In genomic region chr9:31009334-31009733, GRCm38 (mm10) we compare ENCODE assay signal across 26 mouse cellular contexts. TPM values are rescaled to one million over a fixed set of nuclear protein-coding genes. Genes with fewer than 3 reads are reported as not detected.
A peak's percentile ranks its signal among the peaks of the same experiment; 100 is the strongest.
DNase-seq lines count a peak whose midpoint lies in the region; ATAC-seq and TF ChIP-seq lines count a peak whose summit lies in the region.
"Had no signal": no experiment of that assay in that cellular context is flagged by ENCODE, and none has a peak within 500 bp of the region (broad histone marks: within the 10 kb centered on the region; RNA-seq: fewer than 3 reads in every experiment).

No protein-coding gene starts in this region.

- no peaks in the 10 kb centered on the region for H3K27me3 ChIP-seq in midbrain, embryonic 11.5 days (ENCODE audit: control insufficient read depth, insufficient read depth, low read length)
- H3K27me3 ChIP-seq: embryonic facial prominence, embryonic 13.5 days; heart, embryonic 15.5 days; hindbrain, embryonic 12.5 days; intestine, embryonic 15.5 days; limb, embryonic 13.5 days; midbrain, embryonic 12.5 days; neural tube, embryonic 13.5 days had no signal

- TF ChIP-seq POLR2A in bone marrow macrophage, adult 2 months (IDR thresholded peaks at IDR 0.05; ENCODE audit: borderline replicate concordance, low read depth, low read length), result no peak

- no peak overlapping the region; the same call in 1 of the 2 replicates for H3K9ac ChIP-seq in ES-E14 (ENCODE audit: insufficient read depth, low read depth, low read length, poor library complexity, severe bottlenecking)
- no peak overlapping the region for H3K9ac ChIP-seq in midbrain, embryonic 11.5 days (ENCODE audit: low read length)
- H3K9ac ChIP-seq: embryonic facial prominence, embryonic 13.5 days; heart, embryonic 15.5 days; hindbrain, embryonic 12.5 days; intestine, embryonic 15.5 days; limb, embryonic 13.5 days; midbrain, embryonic 12.5 days; neural tube, embryonic 13.5 days had no signal

- H3K9me3 ChIP-seq in ES-E14 (ENCODE audit: control insufficient read depth, insufficient read depth, low read depth, low read length), result no peaks in the 10 kb centered on the region
- no peaks in the 10 kb centered on the region for H3K9me3 ChIP-seq in midbrain, embryonic 11.5 days (ENCODE audit: control insufficient read depth, low read length)
- H3K9me3 ChIP-seq: embryonic facial prominence, embryonic 13.5 days; heart, embryonic 10.5 days; heart, embryonic 15.5 days; hindbrain, embryonic 12.5 days; intestine, embryonic 15.5 days; limb, embryonic 13.5 days; midbrain, embryonic 12.5 days; neural tube, embryonic 13.5 days had no signal

- no peak for TF ChIP-seq CTCF in bone marrow macrophage, adult 2 months (IDR thresholded peaks at IDR 0.05; ENCODE audit: low read depth, low read length)
- no peak for TF ChIP-seq CTCF in layer of hippocampus, adult 2 months (conservative IDR thresholded peaks at IDR 0.05)

- in situ Hi-C loops in ES-E14 (cut with MboI; ENCODE audit: low sequenced_read_pairs in 2 of 2, unreplicated experiment in 2 of 2), result no loop called here

- 91% methylated on average over 2 of the region's 2 CpGs for WGBS in midbrain, embryonic 11.5 days

- H3K4me1 ChIP-seq in ES-E14 (ENCODE audit: control insufficient read depth in 2 of 2, insufficient read depth in 2 of 2, low read length in 2 of 2, poor library complexity in 1 of 2), result peaks cover 8 to 16% of the 10 kb centered on the region in 2 experiments
- H3K4me1 ChIP-seq in bone marrow macrophage, adult 2 months (ENCODE audit: control insufficient read depth, insufficient read depth, low read length), result peaks cover 11% of the 10 kb centered on the region
- H3K4me1 ChIP-seq in midbrain, embryonic 11.5 days (ENCODE audit: control insufficient read depth, insufficient read depth, low read length), result no peaks in the 10 kb centered on the region
- H3K4me1 ChIP-seq: hindbrain, embryonic 12.5 days; midbrain, embryonic 12.5 days; neural tube, embryonic 13.5 days had no signal

- no peaks in the 10 kb centered on the region for H3K36me3 ChIP-seq in ES-E14 (ENCODE audit: control insufficient read depth, insufficient read depth, low read length, poor library complexity, severe bottlenecking)
- no peaks in the 10 kb centered on the region for H3K36me3 ChIP-seq in midbrain, embryonic 11.5 days (ENCODE audit: control insufficient read depth, insufficient read depth, low read length)
- H3K36me3 ChIP-seq: embryonic facial prominence, embryonic 13.5 days; heart, embryonic 10.5 days; heart, embryonic 15.5 days; hindbrain, embryonic 12.5 days; intestine, embryonic 15.5 days; limb, embryonic 13.5 days; midbrain, embryonic 12.5 days; neural tube, embryonic 13.5 days had no signal

- ATAC-seq in megakaryocyte progenitor cell, adult 5-6 weeks (replicated peaks; ENCODE audit: poor library complexity), result peak; percentile 68; the same call in 1 of the 2 replicates
- ATAC-seq in midbrain, embryonic 11.5 days (ENCODE audit: low FRiP score), result no peak
- ATAC-seq: forebrain, embryonic 16.5 days; hindbrain, postnatal 0 days; intestine, embryonic 15.5 days had no signal

- no peak overlapping the region for H3K4me2 ChIP-seq in midbrain, embryonic 11.5 days
- H3K4me2 ChIP-seq: embryonic facial prominence, embryonic 13.5 days; heart, embryonic 15.5 days; hindbrain, embryonic 12.5 days; intestine, embryonic 15.5 days; limb, embryonic 13.5 days; liver, embryonic 11.5 days; midbrain, embryonic 12.5 days; neural tube, embryonic 13.5 days had no signal

- peak; percentile 10 for DNase-seq in lung, postnatal 36 days
- DNase-seq in lung, postnatal 14 days, result no peak
- DNase-seq in ES-E14 (ENCODE audit: low read depth, low spot score), result no peak
- no peak for DNase-seq in kidney, adult 9 months
- DNase-seq in layer of hippocampus, adult 2 months (ENCODE audit: low spot score in 2 of 2), result no peak
- no peak for DNase-seq in midbrain, embryonic 11.5 days (ENCODE audit: low spot score, missing footprints)
- DNase-seq: cerebellum, adult 9-11 months; kidney, adult 2 months; kidney, postnatal 14 days; right cerebral cortex, postnatal 4 days; thymus, postnatal 4 days had no signal

- peak overlapping the region in 1 of 2 experiments; percentile 4; a peak in 1 of 4 replicates for H3K4me3 ChIP-seq in ES-E14 (ENCODE audit: insufficient read depth in 1 of 2, low read depth in 1 of 2, low read length in 2 of 2, poor library complexity in 1 of 2, severe bottlenecking in 1 of 2)
- H3K4me3 ChIP-seq in bone marrow macrophage, adult 2 months (ENCODE audit: insufficient read depth, low read length), result no peak overlapping the region
- H3K4me3 ChIP-seq in layer of hippocampus, adult 2 months, result no peak overlapping the region
- no peak overlapping the region for H3K4me3 ChIP-seq in midbrain, embryonic 11.5 days (ENCODE audit: low read depth, low read length)
- H3K4me3 ChIP-seq: embryonic facial prominence, embryonic 13.5 days; erythroblast, embryonic 14.5 days; heart, embryonic 10.5 days; heart, embryonic 15.5 days; hindbrain, embryonic 12.5 days; intestine, embryonic 15.5 days; left cerebral cortex, adult 2 months; limb, embryonic 13.5 days; midbrain, embryonic 12.5 days; neural tube, embryonic 13.5 days had no signal

- H3K27ac ChIP-seq in ES-E14 (ENCODE audit: insufficient read depth, low read depth, low read length, poor library complexity, severe bottlenecking), result peak overlapping the region; percentile 74; the same call in 1 of the 2 replicates
- H3K27ac ChIP-seq in bone marrow macrophage, adult 2 months (ENCODE audit: insufficient read depth, low read depth, low read length), result peak overlapping the region; percentile 36; the same call in 1 of the 2 replicates
- H3K27ac ChIP-seq in layer of hippocampus, adult 2 months, result no peak overlapping the region
- H3K27ac ChIP-seq in midbrain, embryonic 11.5 days (ENCODE audit: low read depth, low read length), result no peak overlapping the region
- H3K27ac ChIP-seq: embryonic facial prominence, embryonic 13.5 days; heart, embryonic 10.5 days; heart, embryonic 15.5 days; hindbrain, embryonic 12.5 days; hindbrain, postnatal 0 days; intestine, embryonic 15.5 days; left cerebral cortex, adult 2 months; limb, embryonic 13.5 days; midbrain, embryonic 12.5 days; neural tube, embryonic 13.5 days had no signal

TF ChIP-seq in ES-E14, 5 proteins besides CTCF, POLR2A, EP300 and RAD21:
- TF ChIP-seq HCFC1 (IDR thresholded peaks at IDR 0.05; ENCODE audit: borderline replicate concordance, insufficient read depth, low read length), result no peak
- TF ChIP-seq ZNF384 (IDR thresholded peaks at IDR 0.05; ENCODE audit: low read depth, low read length), result no peak
- TF ChIP-seq ZC3H11A (IDR thresholded peaks at IDR 0.05; ENCODE audit: borderline replicate concordance, low read depth, low read length), result no peak
- TF ChIP-seq MAFK (IDR thresholded peaks at IDR 0.05; ENCODE audit: insufficient read depth, low read depth, low read length), result no peak
- TF ChIP-seq CHD2 (IDR thresholded peaks at IDR 0.05; ENCODE audit: low read depth, low read length), result no peak

RNA-seq across cellular contexts. Expression of gene Zbtb44, which starts 21.1 kb away (rescaled TPM):
- 33.1 and 33.7 TPM in 2 replicates for total RNA-seq in ES-E14 (2012; rRNA removed)
- 21.1 and 24.3 TPM in 2 replicates for polyA plus RNA-seq in bone marrow macrophage, adult 2 months (2012; ENCODE audit: insufficient read depth, insufficient read length, missing spikeins)
- total RNA-seq in megakaryocyte progenitor cell, adult 5-6 weeks (2015), result 52.5 and 57.9 TPM in 2 replicates
- total RNA-seq in megakaryocyte progenitor cell, adult 5-6 weeks (2017), result 27.0 and 27.4 TPM in 2 replicates
- total RNA-seq in layer of hippocampus, adult 2 months (2021), result 10 to 100 TPM; 39.5 to 41.6 TPM
- 4.5 and 5.7 TPM in 2 replicates for polyA plus RNA-seq in midbrain, embryonic 11.5 days (2014; fragmentation: Nextera tagmentation; extraction: Ambion mirVana)

Comparison
In these comparisons a context has a peak if more than half of its experiments do, and no peak if none do; other contexts are left out.
1. H3K27ac ChIP-seq: peak in ES-E14 (single experiment) and bone marrow macrophage, adult 2 months (single experiment); none in layer of hippocampus, adult 2 months (single experiment) and midbrain, embryonic 11.5 days (single experiment).